Mouse (Mus musculus): ENCODE data around the gene Xpo4.
"Not testable (repeated sequence)": the region's sequence is repeated elsewhere in the genome, so short reads cannot be mapped to it uniquely, and the experiment has no call there.

Gene Xpo4

DNA sequence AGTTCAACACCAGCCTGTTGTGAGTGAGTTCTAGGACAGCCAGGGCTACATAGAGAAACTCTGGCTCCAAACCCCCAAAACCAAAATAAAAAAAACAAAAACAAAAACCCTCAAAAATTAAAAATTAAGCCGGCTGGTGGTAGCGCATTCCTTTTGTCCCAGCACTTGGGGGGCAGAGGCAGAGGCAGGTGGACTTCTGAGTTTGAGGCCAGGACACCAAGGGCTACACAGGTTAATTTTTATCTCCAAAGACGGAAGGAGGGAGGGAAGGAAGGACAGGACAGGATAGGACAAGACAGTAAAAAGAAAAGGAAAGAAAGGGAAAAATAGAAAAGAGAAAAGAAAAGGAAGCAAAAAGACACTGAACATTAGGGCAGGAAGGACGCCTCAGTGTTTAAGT lies 17.5 kb upstream of the Xpo4 start:
- DNase-seq (ENCODE audit: low spot score in 2 of 2), result no peak

DNA sequence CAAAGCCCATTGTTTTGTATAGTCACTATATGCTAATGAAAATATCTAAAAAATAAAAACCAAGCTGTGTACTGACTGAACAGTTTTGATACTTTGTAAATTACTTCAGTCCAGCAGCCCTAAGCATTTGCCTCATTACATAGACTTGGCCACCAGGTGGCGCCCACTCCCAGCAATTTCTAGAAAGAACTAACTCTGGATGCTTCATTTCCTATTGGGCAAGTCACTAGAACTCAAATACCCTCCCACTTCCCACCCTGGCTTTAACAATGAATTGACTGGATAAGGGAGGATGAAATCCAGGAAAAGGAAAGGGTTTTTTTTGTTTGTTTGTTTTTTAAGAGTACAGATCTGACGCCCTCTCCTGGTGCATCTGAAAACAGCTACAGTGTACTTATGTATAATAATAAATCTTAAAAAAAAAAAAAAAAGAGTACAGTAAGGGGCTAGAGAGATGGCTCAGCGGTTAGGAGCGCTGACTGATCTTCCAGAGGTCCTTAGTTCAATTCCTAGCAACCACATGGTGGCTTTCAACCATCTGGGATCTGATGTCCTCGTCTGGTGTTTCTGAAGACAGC lies 14.8 kb upstream of the Xpo4 start:
- peak; percentile 81 to 87 for DNase-seq (ENCODE audit: low spot score in 2 of 2)

DNA sequence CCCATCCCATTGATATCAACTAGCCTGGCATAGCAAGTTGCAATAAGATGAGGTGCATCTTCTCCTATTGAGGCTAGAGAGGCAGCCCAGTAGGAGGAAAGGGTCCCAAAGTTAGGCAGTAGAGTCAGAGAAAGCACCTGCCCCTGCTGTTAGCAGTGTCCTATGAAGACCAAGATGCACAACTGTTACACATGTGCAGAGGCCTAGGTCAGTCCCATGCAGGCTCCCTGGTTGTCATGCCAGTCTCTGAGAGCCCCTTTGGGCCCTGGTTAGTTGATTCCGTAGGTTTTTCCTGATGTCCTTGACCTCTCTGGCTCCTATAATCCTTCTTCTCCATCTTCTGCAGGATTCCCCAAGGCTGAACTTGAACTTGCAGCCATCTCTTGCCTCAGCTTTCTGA lies 14.3 kb upstream of the Xpo4 start:
- no peak for DNase-seq (ENCODE audit: low spot score in 2 of 2)

DNA sequence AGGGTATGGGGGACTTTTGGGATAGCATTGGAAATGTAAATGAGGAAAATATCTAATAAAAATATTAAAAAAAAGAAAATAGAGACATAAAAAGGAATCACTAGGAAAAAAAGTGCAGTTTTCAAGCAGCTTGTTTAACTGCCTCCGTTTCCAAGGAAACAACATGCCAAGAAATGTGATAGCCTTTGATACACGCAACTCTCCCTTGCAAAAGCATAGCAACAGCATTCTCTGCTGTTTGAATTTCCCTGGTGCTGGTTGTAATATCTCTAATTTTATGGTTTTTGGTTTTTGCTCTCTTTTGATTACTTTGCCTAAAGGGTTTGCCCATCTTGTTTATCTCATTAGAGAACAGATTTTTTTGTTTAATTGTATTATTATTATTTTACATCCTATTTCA lies 10.3 kb upstream of the Xpo4 start:
- DNase-seq (ENCODE audit: low spot score in 2 of 2), result no peak

DNA sequence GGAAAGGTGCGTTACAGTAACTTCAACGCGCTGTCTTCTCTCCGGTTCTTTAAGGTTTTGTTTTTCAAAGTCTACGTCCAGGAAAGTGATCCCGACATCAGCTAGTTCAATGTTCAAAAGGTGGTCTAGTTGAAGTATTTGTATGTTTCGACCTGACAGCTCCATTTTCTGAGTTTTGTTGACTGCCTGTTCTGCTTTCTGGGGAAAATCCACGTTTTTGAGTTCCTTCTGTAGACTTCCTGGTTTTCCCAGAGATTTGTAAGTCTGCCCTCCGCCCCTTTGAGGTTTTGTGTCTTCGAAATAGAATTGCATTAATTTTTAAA lies 359 bp upstream of the Xpo4 start:
- no peak for DNase-seq (ENCODE audit: low spot score in 2 of 2)

DNA sequence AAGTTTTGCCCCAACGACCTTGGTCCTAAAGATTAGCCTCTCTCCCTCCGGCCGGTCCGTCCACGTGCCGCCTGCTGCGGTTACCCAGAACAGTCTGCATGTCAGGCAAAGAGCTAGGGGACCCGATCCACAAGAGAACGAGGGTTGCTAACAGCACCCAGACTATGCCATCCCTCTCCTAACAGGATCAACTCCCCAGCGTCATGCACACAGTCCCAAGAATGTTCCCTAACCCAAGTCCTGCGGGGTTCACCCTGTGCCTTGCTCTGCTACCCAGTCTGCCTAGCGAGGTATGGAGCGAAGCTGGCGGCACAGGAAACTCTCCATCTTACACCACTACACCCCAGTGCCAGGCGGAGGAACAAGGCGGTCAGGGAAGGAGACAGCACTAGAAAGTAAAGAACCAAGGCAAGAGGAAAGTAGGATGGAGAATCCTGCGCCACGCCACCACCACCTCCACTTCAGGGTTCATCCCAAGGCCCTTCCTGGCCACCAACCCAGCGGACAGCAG lies 864 bp downstream of the Xpo4 start:
- no peak for DNase-seq (ENCODE audit: low spot score in 2 of 2)

DNA sequence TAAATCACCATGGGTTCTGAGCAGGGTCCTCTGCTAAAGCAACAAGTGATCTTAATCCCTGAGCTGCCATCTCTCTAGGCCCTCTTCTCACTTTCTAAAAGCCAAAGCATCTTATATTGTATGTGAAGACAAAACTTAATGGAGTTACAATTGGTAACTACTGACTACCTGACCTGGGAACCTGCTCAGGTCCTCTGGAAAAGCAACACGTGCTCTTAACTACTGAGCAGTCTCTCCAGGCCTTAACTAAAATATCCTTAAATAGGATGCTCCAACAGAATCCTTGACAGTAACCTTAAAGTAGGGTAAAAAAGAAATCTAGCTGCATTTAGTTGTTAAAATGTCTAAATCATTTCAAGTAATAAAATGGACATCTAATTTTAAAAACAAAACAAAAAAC lies 1.6 kb downstream of the Xpo4 start:
- DNase-seq (ENCODE audit: low spot score in 2 of 2), result no peak

DNA sequence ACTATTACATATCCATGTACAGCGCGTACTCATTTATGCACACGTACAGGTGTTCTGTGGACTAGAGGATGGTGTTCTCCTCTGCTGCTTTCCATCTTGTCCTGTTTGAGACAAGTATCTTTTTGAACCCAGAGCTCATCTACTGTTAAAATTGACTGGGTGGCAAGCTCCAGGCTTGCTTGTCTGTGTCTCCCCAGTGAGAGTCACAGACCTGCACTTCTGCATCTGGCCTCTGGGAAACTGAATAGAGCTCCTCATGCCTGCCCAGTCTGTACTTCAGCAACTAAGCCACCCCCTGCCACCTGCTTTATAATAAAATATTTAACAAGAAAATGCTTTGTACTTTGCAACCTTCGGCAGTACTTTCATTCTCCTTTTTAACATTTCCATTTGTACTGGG lies 6.9 kb downstream of the Xpo4 start:
- DNase-seq (ENCODE audit: low spot score in 2 of 2), result no peak

DNA sequence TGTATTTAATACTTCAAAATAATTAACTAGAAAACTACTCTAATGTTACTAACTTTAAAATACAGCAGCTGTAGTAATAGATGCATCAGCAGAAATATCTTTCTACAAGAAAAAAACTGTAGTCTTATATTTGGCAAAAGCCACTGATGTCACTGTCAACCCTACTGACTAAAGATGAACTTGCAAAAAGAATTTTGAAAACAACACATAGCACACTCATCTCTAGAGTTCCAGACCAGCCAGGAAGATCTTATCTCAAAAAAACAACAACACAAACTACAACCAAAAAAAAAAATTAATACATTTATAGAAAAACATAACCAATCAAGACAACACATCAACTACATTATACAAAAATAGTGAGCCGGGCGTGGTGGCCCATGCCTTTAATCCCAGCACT lies 7.7 kb downstream of the Xpo4 start:
- no peak for DNase-seq (ENCODE audit: low spot score in 2 of 2)

DNA sequence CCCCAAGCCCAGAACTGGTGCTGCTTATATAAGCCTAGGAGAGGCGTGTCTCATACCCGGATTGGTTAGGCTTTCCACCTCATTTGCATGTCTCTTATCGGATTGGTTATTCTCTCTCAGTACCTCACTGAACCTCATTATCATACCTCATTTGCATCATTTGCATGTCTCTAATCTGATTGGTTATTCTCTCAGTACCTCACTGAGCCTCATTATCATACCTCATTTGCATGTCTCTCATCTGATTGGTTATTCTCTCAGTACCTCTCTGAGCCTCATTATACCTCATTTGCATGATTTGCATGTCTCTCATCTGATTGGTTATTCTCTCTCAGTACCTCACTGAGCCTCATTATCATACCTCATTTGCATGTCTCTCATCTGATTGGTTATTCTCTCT lies 8.7 kb downstream of the Xpo4 start:
- DNase-seq (ENCODE audit: low spot score in 2 of 2), result not testable (repeated sequence)

DNA sequence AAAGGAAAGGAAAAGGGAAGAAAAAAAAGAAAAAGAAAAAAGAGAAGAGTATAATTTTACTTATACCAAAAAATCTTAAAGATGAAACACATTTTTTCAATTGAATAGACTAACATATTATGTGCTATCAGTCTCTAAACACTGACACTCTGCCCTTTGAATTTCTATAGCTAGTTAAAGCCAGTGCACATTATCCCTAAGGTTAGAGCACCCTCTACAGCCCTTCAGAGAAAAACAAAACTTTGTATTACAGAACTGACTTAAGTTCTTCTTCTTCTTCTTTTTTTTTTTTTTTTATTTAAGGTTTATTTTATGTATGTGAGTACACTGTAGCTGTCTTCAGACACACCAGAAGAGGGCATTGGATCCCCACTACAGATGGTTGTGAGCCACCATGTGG lies 15.7 kb downstream of the Xpo4 start:
- DNase-seq (ENCODE audit: low spot score in 2 of 2), result no peak

DNA sequence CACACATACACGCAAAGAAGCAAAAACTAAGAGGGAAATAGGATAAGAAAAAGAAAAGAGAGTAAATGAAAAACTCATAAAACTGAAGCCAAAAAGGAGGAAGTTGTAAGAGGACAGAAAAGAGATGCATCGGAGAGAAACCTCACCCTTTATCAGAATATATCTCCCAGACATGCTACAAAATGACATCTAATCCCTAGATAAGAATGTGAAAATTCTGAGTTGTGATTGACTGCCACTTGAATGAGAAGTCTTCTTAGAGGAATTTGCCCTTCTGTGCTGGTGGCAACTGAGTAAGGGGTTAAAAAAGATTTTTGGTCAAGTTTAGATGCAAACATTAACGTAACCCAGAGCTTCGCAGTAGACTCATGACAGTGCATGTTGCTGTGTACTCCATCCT lies 19.1 kb downstream of the Xpo4 start:
- DNase-seq (ENCODE audit: low spot score in 2 of 2), result no peak

DNA sequence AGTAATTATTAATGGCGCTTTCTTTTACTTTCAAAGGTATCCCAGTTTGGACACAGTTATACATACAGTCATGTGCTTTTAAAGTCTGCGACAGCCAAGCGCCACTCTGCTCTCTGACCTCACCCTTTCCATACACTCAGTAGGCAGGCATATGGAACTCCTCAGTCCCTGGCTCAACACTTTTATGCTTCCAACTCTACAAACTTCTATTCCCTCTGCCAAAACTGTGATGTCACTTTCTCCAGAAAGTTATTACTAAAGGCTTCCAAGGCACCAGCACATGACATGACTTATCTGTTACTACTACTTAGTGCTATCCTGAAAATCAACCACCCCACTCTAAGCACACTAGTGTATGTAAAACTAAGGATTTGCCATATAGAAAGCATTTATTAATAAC lies 26.1 kb downstream of the Xpo4 start:
- DNase-seq (ENCODE audit: low spot score in 2 of 2), result no peak

DNA sequence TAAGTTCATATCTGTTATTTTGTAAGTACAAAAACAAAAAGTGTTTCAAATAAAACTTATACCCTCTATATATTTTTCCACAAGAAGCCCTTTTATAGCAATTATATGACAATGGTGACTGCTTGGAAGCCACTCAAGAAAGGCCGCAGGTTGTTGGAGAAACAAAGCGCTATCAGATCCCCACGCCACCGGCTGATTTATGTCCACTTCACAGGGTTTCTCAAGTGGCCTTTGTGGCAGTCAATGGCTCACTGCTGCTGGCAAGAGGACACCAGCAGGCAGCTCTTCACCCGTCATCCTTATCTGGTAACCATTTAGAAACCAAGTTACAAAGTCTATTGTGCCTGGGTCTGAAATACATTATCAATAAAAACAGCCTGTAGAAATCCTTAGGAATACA lies 31.1 kb downstream of the Xpo4 start:
- no peak for DNase-seq (ENCODE audit: low spot score in 2 of 2)

DNA sequence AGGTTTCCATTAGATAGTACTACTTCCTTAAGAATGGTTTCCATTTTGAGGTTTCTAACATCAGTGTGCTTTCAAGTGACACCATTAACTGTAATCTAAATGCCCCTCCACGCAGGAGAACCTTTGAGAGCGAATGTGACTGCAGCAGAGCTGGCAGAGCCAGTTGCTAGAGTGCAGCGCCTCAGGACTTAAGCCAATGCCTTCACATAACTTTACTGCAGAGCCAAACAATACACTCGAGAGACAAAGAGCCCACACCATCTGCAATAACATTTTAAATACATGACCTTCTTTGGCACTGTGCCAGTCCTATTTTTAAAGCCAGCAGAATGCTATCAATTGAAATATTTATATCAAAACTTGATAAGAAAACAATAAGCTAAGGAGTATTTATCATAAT lies 35.6 kb downstream of the Xpo4 start:
- DNase-seq (ENCODE audit: low spot score in 2 of 2), result no peak

DNA sequence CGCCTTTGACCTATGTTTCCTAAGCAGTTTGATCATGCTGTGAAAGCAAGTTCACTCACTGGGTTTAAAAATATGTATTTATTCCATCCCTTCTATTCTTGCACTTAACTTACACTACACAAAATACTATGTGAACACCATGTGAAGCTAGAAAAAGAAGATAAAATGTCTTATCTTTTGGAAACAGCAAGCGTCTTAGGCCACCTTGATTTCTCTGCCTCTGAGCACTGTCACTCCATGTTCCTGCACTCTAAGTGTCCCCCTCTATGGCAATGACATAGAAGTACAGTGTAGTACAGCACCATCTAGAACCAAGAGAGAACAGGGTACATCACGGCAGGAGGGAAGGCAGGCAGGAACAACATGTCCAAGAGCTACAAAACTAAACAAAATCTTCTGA lies 42.3 kb downstream of the Xpo4 start:
- no peak for DNase-seq (ENCODE audit: low spot score in 2 of 2)

DNA sequence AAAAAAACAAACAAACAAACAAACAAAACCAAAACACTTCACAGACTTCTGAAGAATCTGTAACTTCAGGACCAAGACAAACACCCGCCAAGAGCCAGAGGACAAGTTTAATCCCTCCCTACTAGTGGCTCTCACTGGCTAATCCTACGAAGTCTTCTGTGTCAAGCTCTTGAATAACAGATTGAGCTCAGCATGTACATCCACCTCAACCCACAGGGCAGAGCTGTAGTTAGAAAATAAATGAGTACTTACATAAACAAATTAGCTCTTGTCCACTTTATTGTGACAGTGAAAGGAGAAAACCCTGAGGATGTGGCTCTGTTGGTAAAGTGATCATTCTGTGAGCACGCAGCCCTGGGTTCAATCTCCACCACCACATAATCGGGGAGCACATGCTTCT lies 43.5 kb downstream of the Xpo4 start:
- DNase-seq (ENCODE audit: low spot score in 2 of 2), result no peak

DNA sequence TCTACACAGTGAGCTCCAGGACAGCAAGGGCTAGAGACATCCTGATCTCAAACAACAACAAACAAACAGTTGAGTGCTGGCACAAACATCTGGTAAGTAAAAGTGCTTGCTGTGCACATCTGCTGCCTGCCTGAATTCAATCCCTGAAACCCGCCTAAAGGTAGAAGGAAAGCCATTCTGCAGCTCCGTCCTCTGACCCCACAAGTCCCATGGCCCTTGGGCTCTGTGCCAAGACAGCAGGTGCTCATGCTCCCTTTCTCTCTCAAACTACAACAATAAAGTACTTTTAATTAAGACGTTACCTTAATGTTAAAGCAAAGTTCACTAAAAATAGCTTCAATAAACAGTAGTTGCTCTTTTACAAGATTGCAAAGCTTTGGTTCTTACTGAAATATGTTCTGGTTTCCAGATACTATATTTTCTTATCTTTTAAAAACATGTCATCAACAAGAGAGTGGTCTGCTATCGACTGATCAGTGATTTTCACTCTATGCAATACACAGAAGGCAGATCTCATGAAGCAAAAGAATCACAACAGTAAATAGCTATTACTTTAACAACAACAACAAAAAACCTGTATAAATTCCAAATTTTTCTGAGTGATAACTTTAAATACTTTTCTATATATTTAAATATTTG lies 44.5 kb downstream of the Xpo4 start:
- DNase-seq (ENCODE audit: low spot score in 2 of 2), result no peak

DNA sequence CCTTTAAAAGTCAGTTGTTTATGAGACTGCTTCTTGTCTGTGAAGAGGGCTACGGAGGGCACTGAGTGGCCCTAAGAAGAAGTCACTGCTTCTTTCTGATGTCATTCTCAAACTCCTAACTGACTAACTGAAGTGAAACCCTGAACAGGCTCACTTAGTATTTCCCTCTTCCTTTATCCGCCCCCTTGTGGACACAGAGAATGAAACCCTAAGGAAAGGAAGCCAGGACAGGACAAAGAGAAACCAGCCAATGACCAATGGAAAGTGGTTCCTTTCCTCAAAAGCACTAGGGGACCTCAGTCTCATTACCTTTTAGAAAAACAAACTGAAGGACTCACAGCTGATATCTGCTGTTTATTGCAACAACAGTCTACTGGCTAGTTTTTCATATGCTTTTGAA lies 45.7 kb downstream of the Xpo4 start:
- no peak for DNase-seq (ENCODE audit: low spot score in 2 of 2)

DNA sequence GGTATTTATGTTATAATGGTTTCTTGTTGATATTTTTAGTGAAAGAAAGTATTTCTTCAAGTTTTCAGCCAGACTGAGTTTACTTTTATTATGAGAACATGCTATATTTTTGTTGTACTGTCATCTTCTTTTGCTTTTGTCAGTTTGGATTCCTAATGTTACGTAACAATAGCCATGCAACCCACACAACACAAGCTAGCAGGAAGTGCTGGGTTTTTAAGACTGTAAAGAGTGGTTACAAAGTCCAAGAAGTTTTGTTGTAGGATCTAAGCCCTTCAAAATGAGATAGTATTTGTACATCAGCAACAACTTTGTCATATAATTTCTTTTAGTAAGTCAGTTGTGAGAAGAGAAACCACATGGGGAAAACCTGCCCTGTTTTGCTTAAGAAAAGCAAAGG lies 47.6 kb downstream of the Xpo4 start:
- no peak for DNase-seq (ENCODE audit: low spot score in 2 of 2)

DNA sequence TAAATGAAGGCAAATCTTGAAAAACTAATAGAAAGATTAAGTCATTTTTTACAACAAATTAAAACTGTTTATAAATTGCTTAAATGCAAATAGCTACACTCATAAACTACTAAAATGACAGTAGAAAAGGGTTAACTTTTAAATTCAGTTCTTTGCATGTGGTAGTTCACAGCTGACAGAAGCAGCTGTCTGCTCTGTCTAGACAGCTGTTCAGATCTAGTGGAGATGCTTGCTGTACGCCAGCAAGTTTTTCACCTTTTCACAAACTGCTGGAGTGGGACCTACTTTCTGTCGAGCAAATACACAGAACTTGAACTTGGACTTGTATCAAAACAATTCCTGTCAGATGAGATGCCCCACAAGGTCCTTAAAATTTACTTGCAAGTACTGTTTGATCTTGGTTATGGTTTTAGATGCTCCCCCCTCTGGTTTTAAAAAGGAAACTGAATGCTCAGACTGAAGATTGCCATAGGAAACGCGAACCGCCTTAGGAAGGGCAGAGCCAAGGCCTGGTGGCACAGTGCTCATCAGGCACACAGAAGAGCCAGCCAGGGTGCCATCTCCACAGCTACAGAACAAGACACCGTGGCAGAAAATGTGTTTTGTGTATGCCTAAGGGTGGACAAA lies 48.8 kb downstream of the Xpo4 start:
- no peak for DNase-seq (ENCODE audit: low spot score in 2 of 2)

DNA sequence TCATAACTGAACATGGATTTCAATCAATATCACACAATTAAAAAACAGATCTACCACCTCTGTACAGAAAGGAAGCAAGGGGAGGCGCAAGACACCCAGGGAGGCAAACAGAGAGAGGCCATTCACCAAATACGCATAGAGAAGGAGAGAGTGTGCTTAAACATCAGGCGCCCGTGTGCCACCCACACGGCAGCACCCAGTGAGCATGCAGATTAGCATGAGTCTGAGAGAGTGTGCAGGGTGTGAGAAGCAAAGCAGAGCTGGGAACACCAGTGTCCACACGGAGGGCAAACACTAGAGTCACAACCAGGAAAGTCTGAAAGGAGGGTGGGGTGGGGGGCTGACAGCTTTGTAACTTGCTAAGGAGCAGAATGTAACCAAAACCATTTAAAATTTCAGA lies 49.4 kb downstream of the Xpo4 start:
- no peak for DNase-seq (ENCODE audit: low spot score in 2 of 2)

DNA sequence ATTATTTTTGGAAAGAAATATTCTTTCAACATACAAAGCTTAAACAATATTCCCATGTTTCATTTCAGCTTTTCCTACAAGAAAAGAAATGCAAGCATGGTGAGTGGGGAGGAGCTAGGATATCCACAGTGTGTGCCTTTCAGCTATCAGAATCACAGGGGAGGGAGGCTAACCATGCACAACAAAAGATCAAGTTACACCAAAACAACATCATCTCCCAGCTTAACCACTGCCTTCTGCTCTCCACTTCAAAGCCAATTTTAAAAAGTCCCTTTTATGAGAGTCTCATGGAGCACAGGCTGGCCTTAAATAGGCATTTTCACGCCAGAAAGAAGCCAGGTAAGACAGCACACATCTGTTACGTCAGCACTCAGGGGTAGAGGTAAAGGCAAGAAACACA lies 54.2 kb downstream of the Xpo4 start:
- no peak for DNase-seq (ENCODE audit: low spot score in 2 of 2)

DNA sequence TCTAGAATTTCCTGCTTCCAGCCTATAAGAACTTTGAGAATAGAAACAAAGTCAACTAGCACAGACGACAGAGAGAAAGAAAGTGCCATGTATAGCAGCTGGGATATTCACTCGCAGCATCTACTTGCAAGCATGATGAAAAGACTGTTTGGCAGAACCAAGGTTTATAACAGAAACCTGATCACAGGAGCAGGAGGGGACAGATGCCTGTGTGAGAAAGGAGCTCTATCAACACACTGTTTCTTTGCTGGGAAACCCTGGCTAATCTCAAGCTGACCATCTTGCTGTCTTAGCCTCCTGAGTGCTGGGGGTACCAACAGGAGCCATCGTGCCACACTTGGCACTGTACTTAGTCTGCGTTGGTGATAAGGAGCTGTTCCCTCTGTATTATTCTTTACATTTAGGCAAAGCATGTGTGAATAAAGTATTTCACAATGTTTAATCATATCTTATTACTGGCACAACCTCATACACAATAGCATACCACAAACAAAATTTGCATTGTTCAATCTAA lies 55.4 kb downstream of the Xpo4 start:
- no peak for DNase-seq (ENCODE audit: low spot score in 2 of 2)
